Mouse (Mus musculus) MEL (cell line): Measurements from ENCODE around the gene Adprh. TPM values are rescaled to one million over a fixed set of nuclear protein-coding genes. Genes with fewer than 3 reads are reported as not detected.
A peak's percentile ranks its signal among the peaks of the same experiment; 100 is the strongest.

Experiments
- DNase-seq: peaks from one replicate; pipeline ENCODE4 v3.0.0; 2011; ENCODE audit warnings: low read depth, low spot score
- H3K27ac ChIP-seq: 2 replicates; pipeline ENCODE4 v1.5.1; 2012; ENCODE audit warnings: low read depth, mild to moderate bottlenecking, control low read depth, low read length, moderate library complexity; ENCODE audit not compliant: control insufficient read depth
- H3K27me3 ChIP-seq, 2 experiments: fragments of 150-350 bp in 1 of 2; sonication (generic) in 1 of 2; 2 replicates each; pipeline ENCODE4 v1.6.1; 2012; ENCODE audit warnings: low read length in 2 of 2, mild to moderate bottlenecking in 2 of 2, improper control_type of control experiment in 1 of 2, moderate library complexity in 1 of 2; ENCODE audit not compliant: insufficient read depth in 2 of 2, control insufficient read depth in 1 of 2
- H3K36me3 ChIP-seq, 2 experiments: 2 replicates each; pipeline ENCODE4 v1.6.1; 2012 to 2014; ENCODE audit warnings: low read length in 2 of 2, improper control_type of control experiment in 1 of 2, inconsistent platforms in 1 of 2, mild to moderate bottlenecking in 1 of 2; ENCODE audit not compliant: insufficient read depth in 2 of 2, control insufficient read depth in 1 of 2
- H3K4me1 ChIP-seq, 2 experiments: fragments of 150-350 bp in 1 of 2; sonication (generic) in 1 of 2; 2 replicates each; pipeline ENCODE4 v1.6.1; 2012; ENCODE audit warnings: low read length in 2 of 2, improper control_type of control experiment in 1 of 2, mild to moderate bottlenecking in 1 of 2; ENCODE audit not compliant: insufficient read depth in 2 of 2, control insufficient read depth in 1 of 2
- H3K4me3 ChIP-seq, 2 experiments: fragments of 150-350 bp in 1 of 2; sonication (generic) in 1 of 2; 2 replicates each; pipeline ENCODE4 v1.5.1; 2012; ENCODE audit warnings: low read depth in 2 of 2, low read length in 2 of 2, mild to moderate bottlenecking in 2 of 2, moderate library complexity in 2 of 2, control low read depth in 1 of 2, improper control_type of control experiment in 1 of 2; ENCODE audit not compliant: control insufficient read depth in 1 of 2, insufficient read depth in 1 of 2
- H3K79me2 ChIP-seq: 2 replicates; pipeline ENCODE4 v1.6.1; 2012; ENCODE audit warnings: mild to moderate bottlenecking, low read length, moderate library complexity; ENCODE audit not compliant: control insufficient read depth, poor library complexity, insufficient read depth
- H3K9ac ChIP-seq: 2 replicates; pipeline ENCODE4 v1.6.1; 2012; ENCODE audit warnings: low read depth, mild to moderate bottlenecking, control low read depth, low read length, moderate library complexity; ENCODE audit not compliant: control insufficient read depth, poor library complexity, severe bottlenecking
- H3K9me3 ChIP-seq: fragments of 150-350 bp; sonication (generic); replicated peaks from 2 replicates; pipeline ENCODE4 v1.6.1; 2012; ENCODE audit warnings: mild to moderate bottlenecking, low read length, improper control_type of control experiment, moderate library complexity; ENCODE audit not compliant: insufficient read depth
- BHLHE40 ChIP-seq: IDR thresholded peaks from 2 replicates; pipeline ENCODE4 v1.6.1; 2012; ENCODE audit warnings: low read depth, mild to moderate bottlenecking, inconsistent platforms, low read length, improper control_type of control experiment, borderline replicate concordance
- CHD1 ChIP-seq: IDR thresholded peaks from 2 replicates; pipeline ENCODE4 v1.6.1; 2012; ENCODE audit warnings: low read depth, mild to moderate bottlenecking, inconsistent platforms, low read length, improper control_type of control experiment
- CHD2 ChIP-seq: IDR thresholded peaks from 2 replicates; pipeline ENCODE4 v1.6.1; 2011; ENCODE audit warnings: low read length, improper control_type of control experiment
- CTCF ChIP-seq, 3 experiments: IDR thresholded peaks in 2 of 3; conservative IDR thresholded peaks in 1 of 3; 2 replicates each; pipeline ENCODE4 v1.5.1; 2011 to 2012; ENCODE audit warnings: low read length in 3 of 3, low read depth in 2 of 3, mild to moderate bottlenecking in 2 of 3, improper control_type of control experiment in 1 of 3, inconsistent platforms in 1 of 3, mixed read lengths in 1 of 3, moderate library complexity in 1 of 3; ENCODE audit not compliant: control insufficient read depth in 1 of 3, insufficient read depth in 1 of 3, poor library complexity in 1 of 3, severe bottlenecking in 1 of 3
- E2F4 ChIP-seq: IDR thresholded peaks from 2 replicates; pipeline ENCODE4 v1.6.1; 2011; ENCODE audit warnings: low read depth, low read length, improper control_type of control experiment, borderline replicate concordance
- ELF1 ChIP-seq: IDR thresholded peaks from 2 replicates; pipeline ENCODE4 v1.6.1; 2014; ENCODE audit warnings: low read depth, mild to moderate bottlenecking, inconsistent platforms, low read length, improper control_type of control experiment, moderate library complexity
- EP300 ChIP-seq, 2 experiments: IDR thresholded peaks; 2 replicates each; pipeline ENCODE4 v1.6.1; 2011; ENCODE audit warnings: improper control_type of control experiment in 2 of 2, low read length in 2 of 2, low read depth in 1 of 2, mild to moderate bottlenecking in 1 of 2
- ETS1 ChIP-seq: IDR thresholded peaks from 2 replicates; pipeline ENCODE4 v1.6.1; 2012; ENCODE audit warnings: low read depth, mild to moderate bottlenecking, inconsistent platforms, low read length, improper control_type of control experiment, moderate library complexity
- GABPA ChIP-seq: IDR thresholded peaks from 2 replicates; pipeline ENCODE4 v1.6.1; 2012; ENCODE audit warnings: low read depth, mild to moderate bottlenecking, inconsistent platforms, low read length, improper control_type of control experiment, moderate library complexity
- GATA1 ChIP-seq: IDR thresholded peaks from 2 replicates; pipeline ENCODE4 v1.6.1; 2011; ENCODE audit warnings: low read depth, low read length, improper control_type of control experiment
- HCFC1 ChIP-seq: IDR thresholded peaks from 2 replicates; pipeline ENCODE4 v1.6.1; 2012; ENCODE audit warnings: low read depth, mild to moderate bottlenecking, inconsistent platforms, low read length, improper control_type of control experiment, moderate library complexity
- JUND ChIP-seq: IDR thresholded peaks from 2 replicates; pipeline ENCODE4 v1.6.1; 2011; ENCODE audit warnings: low read depth, mild to moderate bottlenecking, improper control_type of control experiment, low read length
- MAX ChIP-seq: IDR thresholded peaks from 2 replicates; pipeline ENCODE4 v1.6.1; 2011; ENCODE audit warnings: low read length, improper control_type of control experiment
- MAZ ChIP-seq: IDR thresholded peaks from 2 replicates; pipeline ENCODE4 v1.6.1; 2012; ENCODE audit warnings: low read depth, mild to moderate bottlenecking, inconsistent platforms, low read length, improper control_type of control experiment
- MEF2A ChIP-seq: IDR thresholded peaks from 2 replicates; pipeline ENCODE4 v1.6.1; 2014; ENCODE audit warnings: low read depth, mild to moderate bottlenecking, inconsistent platforms, low read length, improper control_type of control experiment; ENCODE audit not compliant: poor library complexity, insufficient replicate concordance, severe bottlenecking; ENCODE audit errors: extremely low read depth
- MXI1 ChIP-seq: IDR thresholded peaks from 2 replicates; pipeline ENCODE4 v1.6.1; 2011; ENCODE audit warnings: mild to moderate bottlenecking, low read depth, low read length, improper control_type of control experiment
- MYB ChIP-seq: IDR thresholded peaks from 2 replicates; pipeline ENCODE4 v1.6.1; 2011; ENCODE audit warnings: mild to moderate bottlenecking, low read depth, low read length, improper control_type of control experiment
- MYC ChIP-seq: IDR thresholded peaks from 2 replicates; pipeline ENCODE4 v1.6.1; 2011; ENCODE audit warnings: low read depth, mild to moderate bottlenecking, low read length, improper control_type of control experiment, moderate library complexity
- NELFE ChIP-seq: IDR thresholded peaks from 2 replicates; pipeline ENCODE4 v1.6.1; 2011; ENCODE audit warnings: low read depth, low read length, improper control_type of control experiment
- POLR2A ChIP-seq, 2 experiments: IDR thresholded peaks; 2 replicates each; pipeline ENCODE4 v1.6.1; 2011 to 2012; ENCODE audit warnings: low read length in 2 of 2, mild to moderate bottlenecking in 2 of 2, control low read depth in 1 of 2, improper control_type of control experiment in 1 of 2, low read depth in 1 of 2, moderate library complexity in 1 of 2; ENCODE audit not compliant: control insufficient read depth in 1 of 2, insufficient read depth in 1 of 2, poor library complexity in 1 of 2
- POLR2AphosphoS2 ChIP-seq: IDR thresholded peaks from 2 replicates; pipeline ENCODE4 v1.6.1; 2011; ENCODE audit warnings: low read length, improper control_type of control experiment
- POLR2AphosphoS5 ChIP-seq: IDR thresholded peaks from 2 replicates; pipeline ENCODE4 v1.6.1; 2012; ENCODE audit warnings: low read depth, borderline replicate concordance, mild to moderate bottlenecking, inconsistent platforms, low read length, moderate library complexity, mixed read lengths
- RCOR1 ChIP-seq: IDR thresholded peaks from 2 replicates; pipeline ENCODE4 v1.6.1; 2012; ENCODE audit warnings: low read depth, mild to moderate bottlenecking, inconsistent platforms, low read length, improper control_type of control experiment
- SMC3 ChIP-seq: IDR thresholded peaks from 2 replicates; pipeline ENCODE4 v1.6.1; 2011; ENCODE audit warnings: low read depth, low read length, improper control_type of control experiment
- TAL1 ChIP-seq: IDR thresholded peaks from 2 replicates; pipeline ENCODE4 v1.6.1; 2012; ENCODE audit warnings: mild to moderate bottlenecking, inconsistent platforms, low read length, moderate library complexity, mixed read lengths
- TBP ChIP-seq: IDR thresholded peaks from 2 replicates; pipeline ENCODE4 v1.8.0; 2011; ENCODE audit warnings: low read depth, low read length, improper control_type of control experiment
- UBTF ChIP-seq: IDR thresholded peaks from 2 replicates; pipeline ENCODE4 v1.6.1; 2012; ENCODE audit warnings: low read depth, mild to moderate bottlenecking, inconsistent platforms, low read length, improper control_type of control experiment, moderate library complexity, borderline replicate concordance; ENCODE audit not compliant: insufficient read depth
- USF1 ChIP-seq: IDR thresholded peaks from 2 replicates; pipeline ENCODE4 v1.6.1; 2014; ENCODE audit warnings: low read depth, mild to moderate bottlenecking, inconsistent platforms, low read length, improper control_type of control experiment, moderate library complexity
- ZC3H11A ChIP-seq: IDR thresholded peaks from 2 replicates; pipeline ENCODE4 v1.6.1; 2012; ENCODE audit warnings: low read depth, mild to moderate bottlenecking, inconsistent platforms, low read length, improper control_type of control experiment
- ZKSCAN1 ChIP-seq: IDR thresholded peaks from 2 replicates; pipeline ENCODE4 v1.6.1; 2012; ENCODE audit warnings: low read depth, mild to moderate bottlenecking, inconsistent platforms, low read length, improper control_type of control experiment, moderate library complexity
- ZMIZ1 ChIP-seq: IDR thresholded peaks from 2 replicates; pipeline ENCODE4 v1.6.1; 2012; ENCODE audit warnings: low read depth, mild to moderate bottlenecking, inconsistent platforms, low read length, improper control_type of control experiment, moderate library complexity
- ZNF384 ChIP-seq: IDR thresholded peaks from 2 replicates; pipeline ENCODE4 v1.6.1; 2012; ENCODE audit warnings: low read depth, mild to moderate bottlenecking, inconsistent platforms, low read length, improper control_type of control experiment
- polyA plus RNA-seq, 2 experiments: library from polyadenylated mRNA; stranded (reverse) in 1 of 2; unstranded in 1 of 2; fragments of >175 nt in 1 of 2; fragments of >200 nt in 1 of 2; gene quantifications; 2 replicates each; pipeline versions ENCODE4 v1.2.1 to v1.2.4; 2012; ENCODE audit warnings: low replicate concordance in 2 of 2, low read depth in 1 of 2; ENCODE audit not compliant: insufficient read length in 2 of 2, insufficient read depth in 1 of 2, missing spikeins in 1 of 2
- total RNA-seq: library from RNA; depleted of rRNA; stranded (reverse); fragments of 300-350 nt; gene quantifications from 2 replicates; pipeline ENCODE4 v1.2.3, GENCODE M21; 2012

Gene Adprh
- total and polyA plus RNA-seq, 3 experiments, result 20.1 to 86.7 TPM; not detected in 1

GRCm38 (mm10) chr16:38474677-38475286 is 22.3 kb upstream of the Adprh start (continued):
- no peak for TF ChIP-seq MYC
- TF ChIP-seq MEF2A, result no peak
- TF ChIP-seq ELF1, result no peak
- no peak for TF ChIP-seq POLR2AphosphoS2
- peak; percentile 53 for TF ChIP-seq RCOR1
- TF ChIP-seq MAZ, result peak; percentile 55; the same call in 1 of the 2 replicates
- no peak for TF ChIP-seq MAX
- TF ChIP-seq E2F4, result no peak
- TF ChIP-seq HCFC1, result 0 out of 2 replicates have a peak, but pooled peaks have one; percentile 27
- TF ChIP-seq NELFE, result 0 out of 2 replicates have a peak, but pooled peaks have one; percentile 20
- TF ChIP-seq CHD2, result no peak
- TF ChIP-seq ETS1, result peak; percentile 62
- TF ChIP-seq MXI1, result no peak
- no peak for TF ChIP-seq MYB
- no peak for TF ChIP-seq ZC3H11A
- TF ChIP-seq GATA1, result peak; percentile 74; the same call in 1 of the 2 replicates

GRCm38 (mm10) chr16:38473661-38474060 is 21.2 kb upstream of the Adprh start:
- Histone ChIP-seq H3K9me3 (no peaks in the 10 kb centered on the region), H3K79me2 (no peaks in the 10 kb centered on the region; the same call in 1 of the 2 replicates), H3K4me3 (peak overlapping the region; percentile 31 to 51), H3K27me3 (no peaks in the 10 kb centered on the region), H3K36me3 (peaks cover 0 to 37% of the 10 kb centered on the region in 2 experiments; a peak in 2 of 4 replicates), H3K9ac (peak overlapping the region; percentile 53), H3K27ac (peak overlapping the region; percentile 93), H3K4me1 (peaks cover 11 to 29% of the 10 kb centered on the region in 2 experiments)
- no peak for DNase-seq
- TF ChIP-seq POLR2A (IDR thresholded peaks at IDR 0.05; ENCODE audit: control insufficient read depth in 1 of 2, insufficient read depth in 1 of 2, low read depth in 1 of 2, low read length in 2 of 2, poor library complexity in 1 of 2) (no peak), ETS1 (0 out of 2 replicates have a peak, but pooled peaks have one; percentile 44), SMC3 (no peak), ZKSCAN1 (no peak), MYC (no peak), MAZ (no peak), TAL1 (no peak; the same call in 1 of the 2 replicates), RCOR1 (no peak), NELFE (no peak; the same call in 1 of the 2 replicates), BHLHE40 (no peak), TBP (peak; percentile 50; the same call in 1 of the 2 replicates), ZC3H11A (no peak), EP300 (IDR thresholded peaks at IDR 0.05; ENCODE audit: low read depth in 1 of 2, low read length in 2 of 2) (peak in 1 of 2 experiments; percentile 75; a peak in 3 of 4 replicates), CTCF (IDR thresholded peaks at IDR 0.05 in 2 of 3, conservative IDR thresholded peaks at IDR 0.05 in 1 of 3; ENCODE audit: control insufficient read depth in 1 of 3, insufficient read depth in 1 of 3, low read depth in 2 of 3, low read length in 3 of 3, poor library complexity in 1 of 3, severe bottlenecking in 1 of 3) (no peak), GABPA (no peak), HCFC1 (no peak), E2F4 (no peak), MYB (0 out of 2 replicates have a peak, but pooled peaks have one; percentile 10), CHD1 (no peak), POLR2AphosphoS5 (no peak), MEF2A (no peak), MXI1 (no peak), POLR2AphosphoS2 (no peak), GATA1 (peak; percentile 73), ZNF384 (peak; percentile 78), JUND (no peak), UBTF (0 out of 2 replicates have a peak, but pooled peaks have one; percentile 55), ZMIZ1 (no peak), ELF1 (no peak), USF1 (no peak)
